Mouse (Mus musculus) mature B cell (primary cell): Measurements from ENCODE around the gene Abca2.
"Not testable (repeated sequence)": the region's sequence is repeated elsewhere in the genome, so short reads cannot be mapped to it uniquely, and the experiment has no call there.

ENCODE experiments used
- in situ Hi-C: fragments of 300-500 bp; cut with MboI; formaldehyde crosslinking; loops from 2 replicates; pipeline ENCODE4 v1.14.3; 2019

Gene Abca2

GRCm38 (mm10) chr2:25428442-25429236, at the start of gene Abca2:
Gene Abca2 (plus strand): TSS chr2:25428703.
- in situ Hi-C loops, result no loop called here

- in situ Hi-C loops, result no loop called here
Measured at GRCm38 (mm10) chr2:25384492-25384891, 44.0 kb upstream of the Abca2 start.

- in situ Hi-C loops, result no loop called here
Measured at GRCm38 (mm10) chr2:25391266-25391665, 37.2 kb upstream of the Abca2 start.

- in situ Hi-C loops, result no loop called here
Measured at GRCm38 (mm10) chr2:25394281-25395221, 34.0 kb upstream of the Abca2 start.

DNA sequence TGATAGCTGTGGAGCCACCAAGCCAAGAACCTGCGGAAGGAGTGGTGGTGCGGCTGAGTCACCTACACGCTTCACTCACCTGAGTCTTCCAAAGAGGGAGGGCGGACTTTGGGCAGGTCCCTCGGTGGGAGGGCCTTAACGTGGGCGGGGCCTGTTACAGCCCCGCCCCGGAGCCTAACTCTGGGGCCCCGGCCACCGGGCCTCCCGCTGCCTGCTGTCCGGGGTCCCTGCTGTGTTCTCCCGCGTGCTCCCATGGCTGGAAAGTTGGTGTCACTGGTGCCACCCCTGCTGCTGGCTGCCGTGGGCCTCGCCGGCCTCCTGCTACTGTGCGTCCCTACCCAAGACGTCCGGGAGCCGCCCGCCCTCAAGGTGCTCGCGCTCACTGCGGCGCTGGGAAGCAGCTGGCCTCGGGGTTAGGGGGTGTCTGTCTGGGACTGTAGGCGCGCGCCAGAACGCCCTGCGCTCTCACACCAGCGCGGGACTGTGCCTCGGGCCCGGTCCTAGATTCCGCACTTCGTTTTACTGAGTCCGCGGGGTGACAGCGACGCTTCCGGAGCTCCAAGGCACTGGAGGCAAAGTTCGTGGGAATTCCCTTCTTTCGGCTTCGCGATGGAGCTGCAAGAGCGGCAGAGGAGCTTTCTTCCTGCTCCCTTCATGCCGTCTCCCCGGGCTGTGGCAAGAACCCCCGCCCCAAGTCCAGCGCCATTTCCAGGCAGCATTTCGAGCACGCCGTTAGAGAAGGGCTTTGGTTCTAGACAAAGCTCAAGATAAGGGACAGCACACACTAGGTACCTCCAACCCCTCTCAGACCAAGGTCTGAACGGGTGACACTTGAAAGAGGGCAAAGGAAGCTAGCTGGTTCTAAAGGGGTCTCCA, 32.5 kb upstream of the Abca2 start, which contains the start of gene Entpd2:
TSS of gene Entpd2 (plus strand) at position 154 of the 876 bp plus-strand sequence.
- in situ Hi-C loops, result no loop called here

DNA sequence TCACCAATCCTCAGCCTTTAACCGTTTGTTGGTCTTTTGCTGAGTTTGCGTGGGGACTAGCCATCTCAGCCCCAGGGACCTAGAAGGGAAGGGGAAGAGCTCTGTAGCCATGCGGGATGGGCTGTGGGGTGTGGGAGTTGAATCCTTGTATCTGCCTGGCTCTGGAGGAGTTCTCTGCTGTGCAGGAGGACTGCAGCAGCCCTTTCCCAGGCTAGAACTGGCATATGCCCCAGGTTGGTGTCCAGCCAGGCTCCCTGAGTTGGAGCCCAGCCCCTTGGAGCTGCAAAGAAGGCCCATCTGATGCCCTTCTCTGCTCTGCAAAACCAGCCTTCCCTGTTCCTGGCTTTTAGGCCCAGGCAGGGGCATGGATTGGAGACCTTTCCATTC, 31.9 kb upstream of the Abca2 start:
- in situ Hi-C loops, result no loop called here

- in situ Hi-C loops, result no loop called here
Measured at GRCm38 (mm10) chr2:25397010-25397409, 31.5 kb upstream of the Abca2 start.

DNA sequence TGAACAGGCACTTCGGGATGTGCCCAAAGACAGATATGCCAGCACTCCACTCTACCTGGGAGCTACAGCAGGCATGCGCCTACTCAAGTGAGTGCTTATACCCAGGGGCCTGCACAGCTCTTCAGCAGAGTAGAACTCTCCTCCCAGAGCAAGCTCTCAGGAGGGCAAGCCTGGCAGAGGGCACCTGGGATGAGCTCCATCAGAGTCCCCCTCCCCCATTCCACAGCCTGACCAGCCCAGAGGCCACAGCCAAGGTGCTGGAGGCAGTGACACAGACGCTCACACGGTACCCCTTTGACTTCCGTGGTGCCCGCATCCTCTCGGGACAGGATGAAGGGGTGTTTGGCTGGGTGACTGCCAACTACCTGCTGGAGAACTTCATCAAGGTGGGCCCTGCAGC, 30.4 kb upstream of the Abca2 start:
- in situ Hi-C loops, result no loop called here

GRCm38 (mm10) chr2:25399051-25399450, 29.5 kb upstream of the Abca2 start, which contains the start of gene Npdc1:
Gene Npdc1 (plus strand): TSS chr2:25399351.
- in situ Hi-C loops, result no loop called here

DNA sequence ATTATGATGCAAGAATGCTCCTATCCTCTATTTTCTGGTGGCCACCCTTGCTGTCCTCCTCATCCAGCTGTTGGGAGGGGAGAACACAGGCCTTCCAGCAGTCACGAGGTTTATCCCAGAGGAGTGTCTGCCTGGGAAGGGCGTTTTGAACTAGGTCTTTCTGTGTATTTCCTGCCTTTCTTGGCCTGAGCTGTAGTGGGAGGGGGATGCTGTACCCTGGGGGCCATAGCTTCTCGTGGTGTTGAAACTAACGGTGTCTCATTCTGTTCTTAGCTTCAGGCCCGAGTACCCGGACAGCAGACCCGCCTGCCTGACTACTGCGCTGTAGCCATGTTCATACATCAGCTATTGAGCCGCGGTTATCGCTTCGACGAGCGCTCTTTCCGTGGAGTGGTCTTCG, 28.2 kb upstream of the Abca2 start:
- in situ Hi-C loops, result no loop called here

DNA sequence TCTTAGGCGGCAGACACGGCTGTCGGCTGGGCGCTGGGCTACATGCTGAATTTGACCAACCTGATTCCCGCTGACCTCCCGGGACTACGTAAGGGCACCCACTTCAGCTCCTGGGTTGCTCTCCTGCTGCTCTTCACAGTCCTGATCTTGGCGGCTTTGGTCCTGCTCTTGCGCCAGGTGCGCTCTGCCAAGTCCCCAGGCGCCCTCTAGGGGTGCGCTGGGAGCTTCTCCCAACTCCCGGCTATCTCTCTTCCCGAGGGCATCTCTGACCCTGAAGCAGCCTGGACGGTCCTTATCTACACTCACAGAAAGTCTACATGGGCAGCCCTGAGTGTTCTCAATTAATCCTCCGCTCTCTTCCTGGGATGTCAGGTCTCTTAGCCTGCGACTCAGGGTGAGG, 27.7 kb upstream of the Abca2 start:
- in situ Hi-C loops, result no loop called here

DNA sequence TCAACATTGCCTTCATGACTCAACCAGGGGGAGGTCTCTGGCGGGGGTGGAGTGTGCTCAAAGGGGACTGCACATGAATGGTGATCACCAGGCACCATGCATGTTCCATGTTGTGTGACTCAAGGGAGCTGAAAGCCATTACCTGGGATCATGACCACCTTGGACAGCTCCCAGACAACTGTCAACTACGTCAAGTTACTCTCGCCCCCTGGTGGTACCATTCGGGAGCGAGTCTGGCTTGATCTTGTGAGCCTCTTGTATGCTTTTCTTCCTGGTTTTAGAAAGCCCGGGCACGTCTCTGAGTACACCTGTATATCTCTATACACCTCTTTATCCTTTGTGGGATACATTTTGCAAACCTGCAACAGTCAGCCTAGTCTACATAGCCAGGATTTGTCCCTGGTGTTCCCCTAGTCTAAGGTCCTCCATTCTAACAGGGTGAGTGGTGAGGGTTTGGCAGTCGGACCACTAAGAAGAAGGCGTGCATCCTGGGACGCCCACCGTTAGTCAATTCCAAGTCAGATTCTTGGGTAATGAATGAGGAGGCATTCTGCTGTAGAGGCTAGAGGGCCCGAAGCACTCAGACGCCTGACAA, 26.0 kb upstream of the Abca2 start:
- in situ Hi-C loops, result no loop called here

DNA sequence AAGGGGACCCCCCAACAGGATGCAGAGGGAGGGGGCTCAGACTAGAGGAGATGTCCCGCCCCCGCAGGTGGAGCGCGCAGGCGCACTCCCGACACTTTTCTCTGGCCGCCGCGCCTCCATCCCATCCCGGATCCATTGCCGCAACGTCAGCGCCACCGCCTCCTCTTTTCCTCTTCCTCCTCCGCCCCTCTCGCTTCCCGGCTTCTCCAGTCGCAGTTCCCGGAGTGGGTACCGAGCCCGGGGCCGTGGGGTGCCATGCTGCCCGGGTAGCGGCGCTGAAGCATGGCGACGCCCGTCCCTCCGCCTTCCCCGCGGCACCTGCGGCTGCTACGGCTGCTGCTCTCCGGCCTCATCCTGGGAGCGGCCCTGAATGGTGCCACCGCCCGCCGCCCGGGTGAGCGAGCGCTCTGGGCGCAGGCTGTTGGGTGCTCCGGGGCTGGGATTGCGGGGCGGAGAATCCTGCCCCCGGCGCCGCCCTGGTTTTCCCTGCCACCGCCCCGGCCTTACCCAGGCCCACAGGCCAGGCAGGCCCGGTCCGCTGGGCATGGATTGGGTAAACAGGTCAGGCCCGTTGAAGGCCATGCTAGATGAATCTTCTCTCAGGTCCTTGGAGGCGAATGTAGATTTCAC, 25.4 kb upstream of the Abca2 start:
- in situ Hi-C loops, result no loop called here

- in situ Hi-C loops, result no loop called here
Measured at GRCm38 (mm10) chr2:25403994-25404393, 24.5 kb upstream of the Abca2 start.

- in situ Hi-C loops, result no loop called here
Measured at GRCm38 (mm10) chr2:25408908-25409307, 19.6 kb upstream of the Abca2 start.

DNA sequence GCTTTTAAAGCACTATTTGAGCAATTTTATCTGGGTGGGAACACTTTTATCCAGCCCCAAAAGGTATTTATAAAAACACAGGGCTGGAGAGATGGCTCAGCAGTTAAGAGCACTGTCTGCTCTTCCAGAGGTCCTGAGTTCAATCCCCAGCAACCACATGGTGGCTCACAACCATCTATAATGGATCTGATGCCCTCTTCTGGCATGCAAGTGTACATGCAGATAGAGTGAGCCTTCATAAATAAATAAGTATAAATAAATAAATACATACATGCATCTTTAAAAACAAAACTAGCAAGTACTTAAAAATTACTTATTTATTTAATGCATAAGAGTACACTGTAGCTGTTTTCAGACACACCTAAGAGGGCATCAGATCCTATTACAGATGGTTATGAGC, 15.1 kb upstream of the Abca2 start:
- in situ Hi-C loops, result not testable (repeated sequence)

DNA sequence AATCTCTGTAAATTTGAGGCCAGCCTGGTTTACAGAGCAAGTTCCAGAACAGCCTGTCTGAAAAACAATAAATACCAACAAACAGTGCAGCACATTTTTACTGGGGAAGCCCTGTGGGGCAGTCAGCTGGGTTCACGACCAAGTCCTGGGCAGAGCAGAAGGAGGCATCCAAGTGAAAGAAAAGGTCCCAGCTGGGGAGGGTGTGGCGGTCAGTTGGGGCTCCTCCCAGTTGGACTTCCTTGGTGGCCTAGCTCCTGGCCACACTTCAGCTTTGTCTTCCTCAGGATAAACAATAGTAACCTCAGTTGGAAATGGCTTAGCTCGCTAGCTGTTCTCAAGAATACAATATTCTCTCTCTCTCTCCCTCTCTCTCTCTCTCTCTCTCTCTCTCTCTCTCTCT, 11.1 kb upstream of the Abca2 start:
- in situ Hi-C loops, result no loop called here

GRCm38 (mm10) chr2:25421896-25422295, 6.6 kb upstream of the Abca2 start:
- in situ Hi-C loops, result no loop called here

- in situ Hi-C loops, result no loop called here
Measured at GRCm38 (mm10) chr2:25422587-25423410, 5.7 kb upstream of the Abca2 start, which contains the start of gene Fut7. Gene Fut7 (plus strand): TSS chr2:25423267.

- in situ Hi-C loops, result no loop called here
Measured at GRCm38 (mm10) chr2:25423626-25424025, 4.9 kb upstream of the Abca2 start.
